Mouse (Mus musculus): ENCODE results near the gene Apol7c. TPM values are rescaled to one million over a fixed set of nuclear protein-coding genes. Genes with fewer than 3 reads are reported as not detected.
"Not testable (repeated sequence)": the region's sequence is repeated elsewhere in the genome, so short reads cannot be mapped to it uniquely, and the experiment has no call there.

Gene Apol7c
- not detected for total RNA-seq (2021)
- long read RNA-seq: 0 reads

DNA sequence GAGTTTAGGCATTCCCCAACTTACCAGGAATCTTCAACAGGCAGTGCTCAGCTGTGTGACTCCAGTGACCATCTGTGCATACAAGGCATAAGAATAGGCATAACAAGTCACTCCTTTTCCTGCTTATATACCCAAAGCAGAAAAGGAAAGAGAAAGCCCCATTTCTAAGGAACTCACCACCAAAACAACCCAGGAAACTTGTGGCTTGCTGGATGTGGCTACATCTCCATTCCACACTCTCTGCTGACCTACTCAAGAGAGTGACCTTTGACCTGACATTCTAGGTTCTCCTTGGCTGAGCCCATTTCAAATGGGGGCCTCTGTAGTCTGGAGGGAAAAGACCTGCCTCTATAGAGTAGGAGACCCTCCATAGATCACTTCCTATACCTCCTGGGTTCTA, at the start of gene Apol7c:
Gene Apol7c, minus strand, starts transcription at position 101 of the 400 bp plus-strand sequence.
- DNase-seq (ENCODE audit: low spot score in 2 of 2): no peak

DNA sequence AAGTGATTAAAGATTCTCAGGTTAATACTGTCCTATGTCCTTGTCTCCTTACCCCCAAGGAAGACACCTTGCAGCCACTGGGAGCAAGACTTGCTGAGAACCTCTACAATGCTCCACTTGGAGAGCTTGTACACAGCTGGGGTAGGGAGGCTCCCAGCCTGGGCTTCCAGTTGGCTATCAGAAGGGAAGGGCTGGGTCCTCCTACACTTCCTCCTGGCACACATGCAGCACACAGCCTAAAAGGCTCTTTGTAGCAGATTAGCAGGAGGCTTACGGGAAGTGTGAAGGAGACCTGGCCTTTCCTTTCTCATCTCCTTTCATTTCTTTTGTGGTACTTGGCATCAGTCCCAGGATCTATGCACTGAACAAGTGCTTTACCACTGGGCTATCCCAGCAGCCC, 48.6 kb upstream of the Apol7c start:
- DNase-seq (ENCODE audit: low spot score in 2 of 2): peak; percentile 14 to 17

DNA sequence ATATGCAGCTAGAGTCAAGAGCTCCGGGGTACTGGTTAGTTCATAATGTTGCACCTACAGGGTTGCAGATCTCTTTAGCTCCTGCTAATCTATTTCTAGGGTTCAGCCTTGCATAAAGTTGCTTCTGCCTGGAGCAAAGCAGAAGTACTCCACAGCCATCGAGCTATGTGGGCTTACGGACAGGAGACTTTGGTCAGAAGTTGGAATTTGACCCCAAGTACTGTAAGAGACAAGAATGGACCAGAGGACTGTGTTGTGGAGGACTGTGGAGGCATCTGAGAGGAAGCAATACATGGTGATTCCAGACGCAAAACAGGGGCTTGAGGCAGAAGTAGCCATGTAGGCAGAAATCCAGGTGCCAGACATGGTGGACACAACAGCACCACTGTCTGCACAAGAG, 46.2 kb upstream of the Apol7c start:
- no peak for DNase-seq (ENCODE audit: low spot score in 2 of 2)

DNA sequence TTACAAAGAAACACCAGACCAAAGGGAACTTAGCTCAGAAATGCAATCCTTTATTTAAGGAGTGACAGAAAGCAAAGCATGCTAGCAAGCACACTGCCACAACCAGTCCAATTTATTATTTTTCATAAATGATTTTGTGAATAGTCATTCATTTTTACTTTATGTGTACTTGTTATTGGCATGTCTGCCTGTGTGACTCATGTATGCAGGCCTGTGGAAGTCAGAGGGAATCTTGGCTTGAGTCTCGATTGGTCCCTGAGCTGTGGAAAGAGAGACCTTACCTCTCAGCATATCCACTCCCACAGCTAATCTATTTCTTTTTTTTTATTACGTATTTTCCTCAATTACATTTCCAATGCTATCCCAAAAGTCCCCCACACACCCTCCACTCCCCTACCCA, 45.7 kb upstream of the Apol7c start:
- DNase-seq (ENCODE audit: low spot score in 2 of 2): no peak

DNA sequence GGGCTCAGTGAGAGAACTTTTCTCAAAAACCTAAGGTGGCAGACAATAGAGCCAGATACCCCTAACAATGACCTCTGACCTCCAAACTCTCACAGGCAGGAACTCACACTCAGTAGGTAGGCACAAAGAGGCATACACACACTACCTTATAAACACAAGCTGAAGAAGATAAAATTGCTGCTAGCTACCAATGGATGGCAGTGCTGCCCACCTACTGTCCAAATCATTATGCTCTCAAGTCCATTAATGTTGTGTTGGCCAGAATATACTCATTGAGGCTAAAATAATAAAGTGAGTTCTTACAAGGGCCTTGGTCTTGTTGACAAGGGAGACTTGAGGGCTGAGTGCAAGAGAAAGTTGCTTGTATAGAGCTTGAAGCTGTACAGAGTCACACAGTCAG, 30.1 kb upstream of the Apol7c start:
- DNase-seq (ENCODE audit: low spot score in 2 of 2): no peak

DNA sequence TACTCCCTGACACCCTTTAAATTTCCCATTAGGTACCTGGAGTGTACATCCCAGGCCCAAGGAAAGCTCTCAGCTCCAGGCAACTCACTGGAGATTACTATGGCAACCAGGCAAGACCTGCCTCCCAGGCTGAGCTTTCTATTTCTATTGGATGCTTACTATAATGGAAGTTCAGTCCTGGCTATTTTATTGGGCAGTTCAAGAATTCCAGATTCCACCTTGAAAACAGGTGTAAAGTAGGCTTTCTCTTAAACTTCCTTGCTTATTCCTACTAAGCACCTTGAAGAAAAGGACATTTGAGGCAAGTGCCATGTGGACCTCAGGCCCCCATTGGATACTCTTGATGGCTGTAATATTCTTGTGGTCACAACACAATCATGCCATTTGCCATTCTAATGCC, 28.7 kb upstream of the Apol7c start, which contains the start of gene 1700025B11Rik:
Gene 1700025B11Rik, minus strand, starts transcription at position 101 of the 400 bp plus-strand sequence.
- DNase-seq (ENCODE audit: low spot score in 2 of 2): no peak

DNA sequence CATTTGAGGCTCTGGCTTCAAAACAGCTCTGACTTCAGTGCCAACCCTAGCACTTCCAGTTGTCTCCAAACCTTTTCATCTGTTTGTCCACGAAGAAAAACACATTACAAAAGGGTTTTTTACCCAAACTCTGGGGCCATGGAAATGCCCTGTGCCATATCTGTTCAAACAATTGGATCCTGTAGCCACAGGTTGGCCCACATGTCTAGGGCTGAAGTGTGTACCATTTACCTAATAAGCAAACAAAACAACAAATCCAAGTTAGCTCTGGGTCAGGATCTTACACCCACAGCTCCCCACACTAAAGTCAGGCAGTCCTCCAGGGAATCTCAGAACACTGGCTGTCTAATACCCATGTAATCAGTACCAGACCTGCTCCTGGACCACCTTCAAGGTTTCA, 6.1 kb upstream of the Apol7c start:
- not testable (repeated sequence) for DNase-seq (ENCODE audit: low spot score in 2 of 2)

DNA sequence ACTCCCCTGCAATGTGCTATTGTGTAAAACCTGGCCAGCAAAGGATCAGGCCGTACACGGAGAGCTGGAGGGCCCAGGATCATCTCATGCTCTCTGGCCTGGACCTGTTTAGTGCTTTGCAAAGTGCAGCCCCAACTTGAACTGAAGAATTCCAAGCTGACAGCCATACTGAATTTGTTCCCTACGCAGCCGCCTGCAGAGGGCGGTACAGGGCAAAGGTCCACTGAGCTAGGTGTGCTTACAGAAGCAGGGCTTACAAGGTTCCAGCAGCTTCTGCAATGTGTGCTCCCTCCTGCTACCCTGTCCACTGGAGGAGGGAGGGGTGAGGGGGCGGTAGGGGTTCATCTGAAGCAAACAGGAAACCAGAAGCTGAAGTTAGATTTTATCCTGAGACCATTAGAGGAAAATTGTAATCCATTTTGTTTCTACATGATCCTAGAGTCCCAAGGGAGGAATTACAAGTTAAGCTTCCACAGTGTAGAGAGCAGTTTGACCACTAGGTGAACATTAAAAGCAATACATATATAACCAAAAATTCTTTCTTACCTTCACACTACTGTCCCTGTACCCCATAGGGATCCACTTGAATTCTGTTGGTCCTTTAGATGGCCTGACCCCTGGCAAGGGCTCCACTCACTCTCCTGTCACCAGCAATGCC, 9.8 kb downstream of the Apol7c start:
- DNase-seq (ENCODE audit: low spot score in 2 of 2): peak; percentile 48 to 71

DNA sequence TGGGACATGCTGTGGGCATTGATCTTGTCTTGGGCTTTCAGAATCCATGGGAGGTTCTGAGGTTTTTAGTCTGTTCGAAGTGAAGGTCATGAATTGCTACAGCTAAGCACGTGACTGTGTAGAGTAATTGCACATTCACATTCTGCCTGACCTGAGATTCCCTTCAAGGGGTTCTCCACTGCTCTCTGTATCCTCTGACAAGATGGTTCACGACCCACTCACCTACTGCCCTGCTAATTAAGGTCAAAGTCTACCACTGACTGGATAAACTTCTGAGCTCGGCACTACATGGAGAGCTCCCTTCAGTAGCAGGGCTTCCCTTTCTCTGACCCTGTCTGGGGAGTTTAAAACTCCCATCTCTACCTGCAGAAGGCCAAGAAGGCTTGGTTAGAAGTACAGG, 12.5 kb downstream of the Apol7c start:
- not testable (repeated sequence) for DNase-seq (ENCODE audit: low spot score in 2 of 2)

DNA sequence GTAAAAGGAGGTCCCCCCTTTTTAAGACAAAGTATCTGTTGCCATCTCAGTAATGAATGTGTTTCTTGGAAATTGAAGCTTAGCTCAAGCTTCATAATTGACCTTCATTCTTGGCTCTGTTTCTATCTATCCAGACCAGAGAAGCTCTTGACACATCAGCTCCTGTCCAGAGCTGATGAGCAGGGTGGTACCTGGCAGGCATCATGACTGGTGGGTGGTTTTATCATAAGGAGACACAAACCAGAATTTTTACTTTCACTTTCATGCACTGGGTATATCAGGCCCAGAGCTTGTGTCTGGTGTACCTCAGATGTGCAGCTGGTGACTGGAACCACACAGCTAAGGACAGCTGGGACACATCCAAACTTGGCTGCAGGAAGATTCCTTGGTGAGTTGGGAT, 25.1 kb downstream of the Apol7c start, which contains the start of gene Apol11a:
Gene Apol11a, plus strand, starts transcription at position 306 of the 400 bp plus-strand sequence.
- DNase-seq (ENCODE audit: low spot score in 2 of 2): not testable (repeated sequence)

DNA sequence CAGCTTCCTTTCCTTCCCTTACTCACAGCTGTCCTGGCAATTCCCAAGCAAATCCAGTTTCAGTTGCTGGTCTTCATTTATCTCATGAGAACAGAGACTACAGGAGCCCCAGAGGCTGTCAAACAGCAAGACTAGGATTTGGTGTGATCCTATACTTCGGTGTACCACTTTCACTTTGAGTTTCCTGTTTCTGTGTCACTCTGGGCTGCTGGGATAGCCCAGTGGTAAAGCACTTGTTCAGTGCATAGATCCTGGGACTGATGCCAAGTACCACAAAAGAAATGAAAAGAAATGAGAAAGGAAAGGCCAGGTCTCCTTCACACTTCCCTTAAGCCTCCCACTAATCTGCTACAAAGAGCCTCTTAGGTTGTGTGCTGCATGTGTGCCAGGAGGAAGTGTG, 38.4 kb downstream of the Apol7c start:
- DNase-seq (ENCODE audit: low spot score in 2 of 2): not testable (repeated sequence)

DNA sequence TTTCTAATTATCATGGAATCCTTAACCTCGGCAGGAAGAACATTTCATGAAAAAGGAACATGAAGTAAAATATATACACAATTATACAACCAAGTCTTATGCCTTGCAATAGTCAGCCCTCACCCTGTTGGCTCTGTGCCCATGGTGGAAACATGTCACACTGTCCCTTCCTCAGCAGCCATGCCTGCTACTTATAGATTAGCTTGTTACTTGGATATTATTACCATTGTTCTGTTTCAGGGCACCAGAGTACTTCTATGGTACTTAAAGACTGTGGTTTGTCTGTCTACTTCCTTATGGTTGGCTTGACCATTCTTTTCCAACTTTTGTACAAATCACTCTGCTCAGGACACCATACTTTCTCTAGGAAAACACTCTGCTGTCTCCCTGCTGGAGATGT, 39.9 kb downstream of the Apol7c start:
- not testable (repeated sequence) for DNase-seq (ENCODE audit: low spot score in 2 of 2)

DNA sequence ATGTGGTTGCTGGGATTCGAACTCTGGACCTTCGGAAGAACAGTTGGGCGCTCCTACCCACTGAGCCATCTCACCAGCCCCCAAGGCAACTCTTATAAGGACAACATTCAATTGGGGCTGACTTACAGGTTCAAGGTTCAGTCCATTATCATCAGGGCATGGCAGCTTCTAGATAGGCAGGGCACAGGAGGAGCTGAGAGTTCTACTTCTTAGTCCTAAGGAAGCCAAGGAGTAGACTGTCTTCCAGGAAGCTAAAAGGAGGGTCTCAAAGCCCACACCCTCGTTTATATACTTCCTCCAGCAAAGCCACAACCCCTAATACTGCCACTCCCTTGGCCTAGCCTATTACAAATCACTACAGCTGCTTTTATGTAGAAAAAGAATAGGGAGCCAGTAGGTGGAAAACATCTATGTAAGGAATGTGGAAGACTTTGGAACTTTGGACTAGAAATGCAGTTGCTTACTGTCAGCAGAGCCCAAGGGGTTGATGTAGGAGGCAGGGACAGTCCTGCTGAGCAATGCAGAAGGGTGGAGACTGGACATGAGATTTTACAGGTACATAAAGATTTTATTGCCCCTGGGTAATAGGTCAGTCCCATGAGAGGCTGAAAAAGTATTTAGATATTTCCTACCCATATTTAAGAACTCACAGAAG, 50.8 kb downstream of the Apol7c start:
- no peak for DNase-seq (ENCODE audit: low spot score in 2 of 2)

DNA sequence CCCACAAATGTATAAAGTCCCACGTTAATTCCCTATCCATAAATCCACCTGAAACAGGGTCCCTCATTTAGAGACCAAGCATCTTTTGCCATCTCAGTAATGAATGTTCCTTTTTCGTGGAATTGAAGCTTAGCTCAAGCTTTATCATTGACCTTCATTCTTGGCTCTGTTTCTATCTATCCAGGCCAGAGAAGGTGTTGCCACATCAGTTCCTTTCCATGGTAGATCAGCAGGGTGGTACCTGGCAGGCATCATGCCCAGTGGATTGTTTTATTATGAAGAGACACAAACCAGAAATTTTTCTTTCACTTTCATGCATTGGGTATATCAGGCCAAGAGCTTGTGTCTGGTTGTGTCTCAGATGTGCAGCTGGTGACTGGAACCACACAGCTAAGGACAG, 56.4 kb downstream of the Apol7c start, which contains the start of gene Apol10a:
Gene Apol10a, plus strand, starts transcription at position 355 of the 400 bp plus-strand sequence.
- DNase-seq (ENCODE audit: low spot score in 2 of 2): not testable (repeated sequence)

Other genes starting within 250 kb of the Apol7c start
- 100 to 1,000 TPM; 232 to 253 TPM for gene Rbfox2, start 226.3 kb downstream of the Apol7c start, total RNA-seq (2021)
- gene Apol7a, start 134.2 kb downstream of the Apol7c start, total RNA-seq (2021): under 1 TPM; 0.32 to 0.42 TPM
- gene Apol9a, start 122.2 kb downstream of the Apol7c start, total RNA-seq (2021): under 1 TPM in 1 of 2 experiments, not detected in 1; 0.83 TPM
- not detected for gene Apol7b, start 85.8 kb downstream of the Apol7c start, total RNA-seq (2021)
- not detected for gene Apol10a, start 56.3 kb downstream of the Apol7c start, total RNA-seq (2021)
- not detected for gene Apol11a, start 25.0 kb downstream of the Apol7c start, total RNA-seq (2021)
- gene 1700025B11Rik, start 28.6 kb upstream of the Apol7c start, total RNA-seq (2021): not detected
- gene Apol10b, start 62.8 kb upstream of the Apol7c start, total RNA-seq (2021): under 1 TPM in 1 of 2 experiments, not detected in 1; 0.16 TPM
- gene Gm36245, start 65.9 kb upstream of the Apol7c start, total RNA-seq (2021): not detected
- under 1 TPM in 1 of 2 experiments, not detected in 1; 0.18 TPM for gene Apol11b, start 110.0 kb upstream of the Apol7c start, total RNA-seq (2021)
- gene Apol7e, start 165.5 kb upstream of the Apol7c start, total RNA-seq (2021): not detected
- not detected for gene Apol9b, start 195.7 kb upstream of the Apol7c start, total RNA-seq (2021)
- 1 to 10 TPM; 1.4 to 1.8 TPM for gene Apol8, start 223.7 kb upstream of the Apol7c start, total RNA-seq (2021)

All from layer of hippocampus, postnatal 10 days (tissue).